Mouse (Mus musculus): ENCODE results near the gene Pkn3.

The Pkn3 gene

GRCm38 (mm10) chr2:30063791-30064190 is 13.7 kb upstream of the Pkn3 start:
- DNase-seq = no peak

- no peak for DNase-seq
These were observed 13.2 kb upstream of the Pkn3 start for GRCm38 (mm10) chr2:30064298-30064697.

GRCm38 (mm10) chr2:30066046-30066901 is 11.2 kb upstream of the Pkn3 start:
- peak; percentile 92 for DNase-seq

DNA sequence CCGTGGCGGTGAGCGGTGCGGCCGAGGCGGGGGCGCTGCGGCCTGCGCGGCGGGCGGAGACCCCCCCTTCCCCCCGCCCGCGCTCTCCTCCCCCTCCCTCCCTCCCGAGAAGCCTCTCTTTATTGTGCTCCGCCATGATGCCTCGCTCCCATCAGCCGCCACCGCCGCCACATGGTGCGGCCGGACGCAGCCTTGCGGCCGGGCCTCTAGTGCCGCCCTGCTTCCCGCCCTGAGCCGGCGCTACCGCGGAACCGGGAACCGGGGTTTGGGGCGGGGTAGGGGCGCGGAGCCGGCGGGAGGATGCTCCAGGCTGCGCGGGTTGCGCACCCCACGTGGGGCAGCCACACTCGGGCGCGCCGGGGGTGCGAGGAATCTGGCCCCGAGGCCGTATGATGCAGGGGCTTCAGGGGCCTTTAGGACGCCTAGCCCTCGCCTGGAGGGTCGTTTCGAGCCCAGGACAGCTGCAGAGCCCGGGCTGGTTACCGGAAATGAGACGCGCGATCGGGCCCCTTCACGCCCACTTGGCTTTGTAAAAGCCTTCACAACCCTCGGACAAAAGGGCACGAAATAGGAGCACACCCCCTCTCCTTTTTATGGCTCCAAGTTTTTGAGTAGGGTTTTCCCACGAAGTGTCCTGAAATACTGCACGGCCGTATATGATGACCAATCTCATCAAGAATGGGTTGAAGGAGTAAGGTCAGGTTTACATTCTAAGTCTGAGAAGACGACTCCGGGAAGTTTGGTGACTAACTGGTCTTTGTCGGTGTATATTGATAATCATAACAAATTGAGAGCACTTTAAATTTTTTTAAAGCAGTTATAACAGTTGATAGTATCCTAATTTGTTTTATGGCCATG is 10.2 kb upstream of the Pkn3 start:
- peak; percentile 47 for DNase-seq

DNA sequence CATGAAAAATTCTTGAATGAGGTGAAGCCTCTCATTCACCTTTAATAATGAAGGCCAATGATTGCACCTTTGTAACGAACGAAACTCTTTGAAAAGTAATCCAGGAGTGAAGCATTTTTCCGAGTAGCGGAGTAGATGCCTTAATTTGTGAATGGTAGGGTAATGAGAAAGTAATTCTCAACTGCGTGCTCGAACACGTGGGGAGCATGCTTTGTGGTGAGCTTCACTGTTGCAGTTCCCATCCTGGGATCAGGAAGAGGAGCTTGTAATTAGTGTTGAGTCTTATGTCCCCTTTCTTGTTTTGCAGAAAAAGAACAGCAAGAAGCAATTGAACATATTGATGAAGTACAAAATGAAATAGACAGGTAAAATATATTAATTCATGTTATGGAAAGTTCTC is 9.5 kb upstream of the Pkn3 start:
- no peak for DNase-seq

- DNase-seq = no peak
These were observed 4.6 kb upstream of the Pkn3 start for GRCm38 (mm10) chr2:30072875-30073274.

DNA sequence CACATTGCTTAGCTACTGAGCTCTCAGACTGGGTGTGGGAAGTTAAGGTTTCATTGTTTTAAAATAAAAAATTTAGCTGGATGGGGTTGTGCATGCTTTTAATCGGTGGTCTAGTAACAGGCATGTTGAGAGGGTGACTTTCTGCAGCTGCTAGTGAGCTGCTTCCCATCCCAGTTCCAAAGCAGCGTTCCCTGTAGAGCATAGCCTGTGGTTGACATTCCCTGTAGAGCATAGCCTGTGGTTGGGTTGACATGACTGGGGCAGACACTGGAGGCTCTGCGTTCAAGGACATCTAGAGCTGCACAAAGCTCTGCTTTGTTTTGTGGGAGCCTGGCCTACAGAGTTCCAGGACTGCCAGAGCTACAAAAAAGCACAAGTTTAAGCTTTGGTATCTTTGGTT is 4.2 kb upstream of the Pkn3 start:
- DNase-seq = no peak

DNA sequence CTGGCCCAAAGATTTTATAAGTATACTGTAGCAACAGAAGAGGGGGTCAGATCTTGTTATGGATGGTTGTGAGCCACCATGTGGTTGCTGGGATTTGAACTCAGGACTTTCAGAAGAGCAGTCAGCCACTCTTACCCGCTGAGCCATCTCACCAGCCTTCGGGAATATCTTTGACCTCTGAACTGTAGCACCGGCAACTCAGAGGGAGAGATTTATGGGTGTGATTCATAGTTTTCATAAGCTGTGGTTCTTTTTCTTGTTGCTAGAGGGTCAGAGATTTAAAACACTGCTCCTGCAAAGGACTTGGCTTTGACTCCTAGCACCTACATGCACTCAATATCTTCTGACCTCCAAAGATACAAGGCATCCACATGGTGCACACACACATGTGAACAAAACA is 1.9 kb upstream of the Pkn3 start:
- DNase-seq = no peak

DNA sequence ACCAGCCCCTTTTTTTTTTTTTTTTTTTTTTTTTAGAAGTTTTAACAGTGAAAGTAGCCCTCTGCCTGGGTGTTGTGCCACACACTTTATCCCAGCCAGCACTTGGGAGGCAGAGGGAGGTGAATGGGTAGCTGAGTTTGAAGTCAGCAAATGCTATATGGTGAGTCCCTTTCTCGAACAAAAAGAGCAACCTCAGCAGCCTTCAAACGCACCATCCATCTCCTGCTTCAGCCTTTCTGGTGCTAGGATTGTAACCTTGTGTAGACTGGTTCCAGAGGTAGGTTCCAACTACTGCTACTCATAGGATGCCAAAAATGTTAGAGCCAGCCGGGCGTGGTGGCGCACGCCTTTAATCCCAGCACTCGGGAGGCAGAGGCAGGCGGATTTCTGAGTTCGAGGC is 1.0 kb upstream of the Pkn3 start:
- no peak for DNase-seq

DNA sequence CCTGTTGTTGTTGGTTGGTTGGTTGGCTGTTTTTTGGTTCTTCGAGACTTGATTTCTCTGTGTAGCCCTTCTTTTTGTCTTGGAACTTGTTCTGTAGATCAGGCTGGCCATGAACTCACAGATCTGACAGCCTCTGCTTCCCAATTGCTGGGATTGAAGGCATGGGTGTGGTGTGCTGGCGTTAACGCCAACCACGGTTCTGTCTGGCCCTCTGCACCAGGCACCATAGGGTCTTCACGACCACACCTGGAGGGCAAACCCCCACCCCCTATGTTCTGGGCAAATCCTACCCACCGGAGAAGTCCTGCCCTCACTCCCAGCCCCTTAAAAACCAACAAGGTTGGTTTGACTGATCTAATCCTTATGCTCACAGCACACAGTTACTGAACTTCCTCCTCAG is 525 bp upstream of the Pkn3 start:
- no peak for DNase-seq

DNA sequence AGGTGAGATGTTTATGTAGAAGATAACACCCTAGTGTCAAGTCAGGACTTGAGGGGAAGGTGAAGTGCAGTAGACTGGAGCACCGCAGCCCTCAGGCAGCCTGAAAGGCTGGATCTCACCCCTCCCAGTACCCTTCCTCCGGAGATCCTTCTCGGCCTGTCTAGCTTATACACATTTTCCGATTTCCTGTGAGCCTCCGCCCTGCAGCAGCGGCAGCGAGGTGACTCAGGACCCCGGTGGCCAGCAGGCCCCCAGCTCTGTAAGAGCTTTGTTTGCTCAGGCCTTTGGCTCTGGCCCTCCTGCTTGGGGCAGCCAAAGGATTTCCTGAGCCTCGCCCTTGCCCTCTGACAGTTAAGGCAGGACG is 847 bp downstream of the Pkn3 start:
- no peak for DNase-seq

- DNase-seq = no peak
These were observed 1.3 kb downstream of the Pkn3 start for GRCm38 (mm10) chr2:30078760-30079159.

DNA sequence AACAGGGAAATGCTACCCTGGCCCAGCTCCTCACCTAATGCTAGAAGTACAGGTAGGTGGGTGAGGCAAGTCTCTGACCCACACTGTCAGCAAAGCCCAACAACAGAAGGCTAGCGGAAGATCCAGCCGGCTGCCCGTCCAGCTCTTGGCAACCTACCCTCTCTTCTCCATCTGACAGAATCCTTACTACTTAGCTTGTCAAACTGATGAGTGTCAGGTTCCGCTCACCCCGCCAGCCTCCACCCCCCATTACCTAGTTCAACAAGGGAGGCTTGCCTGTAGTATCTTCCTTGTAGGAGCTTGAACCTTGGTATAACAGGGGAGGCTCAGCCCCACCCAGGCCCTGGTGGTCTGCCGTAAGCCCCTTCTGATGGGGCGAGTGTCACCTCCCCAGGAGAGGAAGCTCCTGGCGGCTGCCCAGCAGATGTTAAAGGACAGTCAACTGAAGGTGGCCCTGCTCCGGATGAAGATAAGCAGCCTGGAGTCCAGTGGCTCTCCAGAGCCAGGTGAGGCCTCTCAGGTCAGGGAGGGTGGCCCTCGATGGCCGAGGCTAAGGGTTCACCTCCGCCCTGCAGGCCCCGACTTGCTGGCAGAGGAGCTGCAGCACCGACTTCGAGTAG is 2.8 kb downstream of the Pkn3 start:
- no peak for DNase-seq

DNA sequence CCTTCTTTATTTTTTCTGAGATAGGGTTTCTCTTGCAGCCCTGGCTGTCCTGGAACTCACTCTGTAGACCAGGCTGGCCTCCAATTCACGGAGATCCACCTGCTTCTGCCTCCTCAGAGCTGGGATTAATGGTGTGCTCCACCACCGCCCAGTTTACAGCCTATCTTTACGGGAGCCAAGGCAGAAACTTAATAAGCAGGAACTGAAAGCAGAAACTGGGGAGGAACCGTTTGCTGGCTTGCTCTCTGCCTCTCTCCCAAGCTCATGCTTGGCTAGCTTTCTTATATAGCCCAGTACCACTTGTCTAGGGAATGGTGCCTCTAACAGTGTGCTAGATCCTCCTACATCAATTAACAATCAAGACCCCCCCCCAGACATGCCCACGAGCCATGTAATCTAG is 6.6 kb downstream of the Pkn3 start:
- DNase-seq = no peak

DNA sequence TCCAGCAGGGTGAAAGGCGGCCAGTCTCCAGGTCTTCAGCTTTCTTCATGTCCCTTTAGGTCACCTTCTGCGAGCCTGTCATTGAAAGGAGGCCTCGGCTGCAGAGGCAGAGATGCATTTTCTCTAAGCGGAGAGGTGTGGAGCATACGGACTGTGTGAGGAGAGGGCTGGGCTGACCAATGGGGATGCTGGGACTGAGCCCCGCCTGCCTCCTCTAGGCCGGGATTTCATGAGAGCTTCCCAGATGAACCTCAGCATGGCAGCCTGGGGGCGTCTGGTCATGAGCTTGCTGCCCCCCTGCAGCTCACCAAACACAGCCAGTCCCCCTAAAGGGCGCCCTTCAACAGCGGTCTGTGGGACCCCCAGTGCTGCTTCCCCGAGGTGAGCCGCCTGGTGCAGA is 7.1 kb downstream of the Pkn3 start:
- no peak for DNase-seq

GRCm38 (mm10) chr2:30087310-30087709 is 9.8 kb downstream of the Pkn3 start:
- no peak for DNase-seq

DNA sequence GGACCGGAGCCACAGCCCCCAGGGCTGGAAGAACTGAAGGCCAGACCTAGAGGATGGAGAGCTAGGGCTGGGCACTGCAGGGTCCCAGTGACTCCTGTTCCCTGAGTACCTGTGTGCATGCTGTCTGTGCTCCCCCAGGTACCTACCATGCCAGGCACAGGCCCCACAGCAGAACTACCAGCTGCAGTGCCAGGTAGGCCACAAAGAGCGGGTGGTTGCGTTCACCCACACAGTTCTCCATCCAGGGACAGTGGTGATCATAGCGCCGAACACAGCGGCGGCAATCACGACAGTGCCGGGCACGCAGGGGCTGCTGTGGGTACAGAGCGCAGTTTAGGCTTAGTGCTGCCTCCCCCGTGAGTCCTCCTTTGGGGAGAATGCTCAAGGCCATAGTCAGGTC is 14.0 kb downstream of the Pkn3 start:
- no peak for DNase-seq

DNA sequence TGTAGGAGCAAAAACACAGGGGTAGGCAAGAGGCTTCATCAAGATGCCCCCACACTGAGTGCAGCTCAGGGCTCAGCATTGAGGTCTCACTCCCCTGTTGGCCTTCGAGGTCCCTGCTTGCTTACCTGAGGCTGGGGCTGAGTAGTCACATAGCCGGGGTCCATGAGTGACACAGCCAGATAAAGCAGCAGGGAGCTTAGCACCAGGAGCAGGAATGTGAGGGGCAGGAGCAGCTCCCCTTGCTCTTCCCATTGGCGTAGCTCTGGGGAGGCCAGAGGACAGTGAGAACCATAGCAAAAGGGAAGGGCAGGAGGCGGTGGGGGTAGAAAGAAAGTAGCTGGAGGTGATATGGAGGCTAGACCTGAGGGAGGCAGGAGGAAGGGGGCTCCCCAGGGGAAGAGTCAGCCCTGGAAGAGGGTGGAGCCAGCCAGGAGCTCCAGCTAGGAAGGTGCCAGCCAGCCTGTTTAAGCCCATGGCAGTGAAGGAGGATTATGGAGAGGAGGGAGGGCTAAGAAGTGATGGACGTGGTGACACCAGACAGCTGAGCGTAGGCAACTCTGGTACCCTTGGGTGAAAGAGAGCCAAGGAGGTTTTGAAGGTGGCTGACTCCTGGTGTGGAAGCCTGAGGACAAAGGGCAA is 14.9 kb downstream of the Pkn3 start:
- DNase-seq = no peak

DNA sequence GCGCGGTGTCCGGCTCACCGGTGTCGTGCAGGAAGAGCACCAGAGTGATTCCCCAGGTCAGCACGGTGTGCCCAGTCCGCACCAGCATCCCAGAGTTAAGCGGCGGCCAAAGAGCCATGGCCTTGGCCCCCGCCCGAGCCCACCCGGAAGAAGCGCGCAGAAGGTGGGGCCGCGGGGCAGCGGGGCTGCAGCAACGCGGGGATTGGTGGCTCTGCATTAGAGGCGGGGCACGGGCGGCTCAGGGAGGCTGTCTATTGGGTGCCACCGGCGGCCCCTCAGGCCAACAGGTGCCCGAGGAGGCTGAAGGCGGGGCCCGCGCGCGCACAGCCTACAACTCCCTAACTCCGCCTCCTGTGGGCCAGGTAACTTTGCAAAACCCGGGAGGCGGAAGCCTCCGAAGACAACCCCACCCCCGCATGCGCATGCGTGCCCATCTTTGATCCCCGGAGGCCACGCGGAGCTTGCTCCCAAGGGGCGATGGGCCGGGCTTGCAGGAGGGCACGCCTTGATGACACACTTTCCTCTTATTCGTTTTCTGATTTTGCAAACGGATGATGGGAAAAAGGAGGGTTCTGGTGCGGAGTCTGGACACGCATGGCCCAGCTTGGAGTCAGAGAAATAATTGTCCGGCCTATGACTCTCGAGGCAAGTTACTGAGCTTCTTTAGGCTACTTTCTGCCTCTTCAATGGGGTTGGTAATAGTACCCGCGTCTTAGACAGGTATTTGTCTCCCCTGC is 16.2 kb downstream of the Pkn3 start, which contains the start of gene Zdhhc12:
Gene Zdhhc12, minus strand, starts transcription at position 178 of the 737 bp plus-strand sequence.
- DNase-seq = peak; percentile 86

DNA sequence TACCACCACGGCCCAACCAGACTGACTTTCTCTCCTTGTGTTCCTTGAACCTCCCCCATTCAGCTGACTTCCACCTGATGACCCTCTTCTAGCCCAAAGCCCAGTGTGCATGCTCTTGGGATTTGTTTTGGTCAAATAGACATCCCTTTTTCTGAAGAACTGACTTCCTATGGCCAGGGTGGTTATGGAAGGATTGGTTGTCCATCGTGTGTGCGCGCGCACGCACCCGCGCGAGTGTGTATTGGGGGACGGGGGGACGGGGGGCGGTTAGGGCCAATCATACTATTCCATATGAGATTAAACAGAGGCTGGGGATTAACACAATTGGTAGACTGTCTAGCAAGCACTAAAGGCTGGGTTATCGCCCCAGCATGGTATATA is 16.7 kb downstream of the Pkn3 start:
- no peak for DNase-seq

- DNase-seq = no peak
These were observed 18.5 kb downstream of the Pkn3 start for GRCm38 (mm10) chr2:30095882-30096527.

- no peak for DNase-seq
These were observed 22.7 kb downstream of the Pkn3 start for GRCm38 (mm10) chr2:30100214-30100613.
